Mouse (Mus musculus) C2C12 (cell line): ENCODE measurements around the gene Cfap300. TPM values are rescaled to one million over a fixed set of nuclear protein-coding genes. Genes with fewer than 3 reads are reported as not detected.

Source experiments
- H3K27me3 ChIP-seq: one replicate; pipeline ENCODE4 v1.6.1; 2011; ENCODE audit not compliant: control insufficient read depth, insufficient read depth, insufficient read length
- H3K36me3 ChIP-seq: one replicate; pipeline ENCODE4 v1.6.1; 2011; ENCODE audit not compliant: control insufficient read depth, insufficient read depth
- H3K4me3 ChIP-seq: one replicate; pipeline ENCODE4 v1.5.1; 2011; ENCODE audit warnings: mild to moderate bottlenecking, control low read depth; ENCODE audit not compliant: poor library complexity, insufficient read depth, severe bottlenecking
- H3K79me2 ChIP-seq: one replicate; pipeline ENCODE4 v1.6.1; 2011; ENCODE audit not compliant: control insufficient read depth, insufficient read depth
- H3K79me3 ChIP-seq: one replicate; pipeline ENCODE4 v1.6.1; 2011; ENCODE audit warnings: low read depth, control low read depth
- H3ac ChIP-seq: one replicate; pipeline ENCODE3; 2011; ENCODE audit warnings: low read depth; ENCODE audit not compliant: control insufficient read depth, insufficient read length
- CEBPB ChIP-seq: IDR thresholded peaks from one replicate; pipeline ENCODE4 v1.6.1; 2011; ENCODE audit warnings: low read depth, mild to moderate bottlenecking, control low read depth, moderate library complexity
- CTCF ChIP-seq: IDR thresholded peaks from one replicate; pipeline ENCODE4 v1.5.1; 2011; ENCODE audit not compliant: control insufficient read depth, insufficient read depth, insufficient read length
- FOSL1 ChIP-seq: IDR thresholded peaks from one replicate; pipeline ENCODE4 v1.8.0; 2011; ENCODE audit warnings: mild to moderate bottlenecking, low read length; ENCODE audit not compliant: poor library complexity, insufficient read depth, severe bottlenecking
- MAX ChIP-seq: IDR thresholded peaks from one replicate; pipeline ENCODE4 v1.6.1; 2011; ENCODE audit warnings: mild to moderate bottlenecking, control low read depth
- MYOD1 ChIP-seq: IDR thresholded peaks from one replicate; pipeline ENCODE4 v1.6.1; 2011; ENCODE audit warnings: low read depth; ENCODE audit not compliant: control insufficient read depth, insufficient read length
- MYOG ChIP-seq: IDR thresholded peaks from one replicate; pipeline ENCODE4 v1.6.1; 2011; ENCODE audit not compliant: control insufficient read depth, insufficient read length; ENCODE audit errors: extremely low read depth
- USF1 ChIP-seq: IDR thresholded peaks from one replicate; pipeline ENCODE4 v1.6.1; 2011; ENCODE audit warnings: low read depth, mild to moderate bottlenecking, control low read depth, moderate library complexity
- polyA plus RNA-seq: library from polyadenylated mRNA; unstranded; fragments of >200 nt; fragmentation: generic; extraction: Trizol; gene quantifications from one replicate; pipeline ENCODE4 v1.2.1, GENCODE M21; 2012; ENCODE audit warnings: missing spikeins

Gene Cfap300
- polyA plus RNA-seq, 1 experiment: 0.85 TPM

GRCm38 (mm10) chr9:7992651-7993050 lies 50.0 kb downstream of the Cfap300 start:
- Histone ChIP-seq H3K36me3 (peaks cover 34% of the 10 kb centered on the region), H3K79me2 (peaks cover 100% of the 10 kb centered on the region), H3K79me3 (peaks cover 85% of the 10 kb centered on the region), H3ac (no peak overlapping the region), H3K27me3 (no peaks in the 10 kb centered on the region), H3K4me3 (no peak overlapping the region)
- no peak for TF ChIP-seq FOSL1
- TF ChIP-seq CTCF: no peak
- no peak for TF ChIP-seq MAX
- TF ChIP-seq USF1: no peak
- TF ChIP-seq MYOG: no peak
- no peak for TF ChIP-seq CEBPB
- TF ChIP-seq MYOD1: no peak

- no peak overlapping the region for H3ac ChIP-seq
- no peak overlapping the region for H3K4me3 ChIP-seq
- no peaks in the 10 kb centered on the region for H3K27me3 ChIP-seq
- H3K36me3 ChIP-seq: peaks cover 32% of the 10 kb centered on the region
- H3K79me2 ChIP-seq: peaks cover 100% of the 10 kb centered on the region
- no peak for TF ChIP-seq MYOD1
- peaks cover 87% of the 10 kb centered on the region for H3K79me3 ChIP-seq
Observed at GRCm38 (mm10) chr9:7990897-7991296, 51.7 kb downstream of the Cfap300 start.

GRCm38 (mm10) chr9:7987119-7987518 lies 55.5 kb downstream of the Cfap300 start:
- H3K79me2 ChIP-seq: peaks cover 100% of the 10 kb centered on the region
- TF ChIP-seq FOSL1 (no peak), CTCF (no peak), MAX (no peak), MYOG (no peak), CEBPB (no peak), USF1 (no peak), MYOD1 (no peak)
- no peak overlapping the region for H3K4me3 ChIP-seq
- H3K27me3 ChIP-seq: no peaks in the 10 kb centered on the region
- no peak overlapping the region for H3ac ChIP-seq
- peaks cover 20% of the 10 kb centered on the region for H3K36me3 ChIP-seq
- peaks cover 89% of the 10 kb centered on the region for H3K79me3 ChIP-seq

- H3ac ChIP-seq: no peak overlapping the region
- peaks cover 100% of the 10 kb centered on the region for H3K79me2 ChIP-seq
- no peaks in the 10 kb centered on the region for H3K27me3 ChIP-seq
- H3K79me3 ChIP-seq: peaks cover 90% of the 10 kb centered on the region
- TF ChIP-seq FOSL1 (no peak), MYOD1 (no peak), MYOG (no peak), CEBPB (no peak), MAX (no peak), USF1 (no peak), CTCF (no peak)
- H3K36me3 ChIP-seq: peaks cover 15% of the 10 kb centered on the region
- no peak overlapping the region for H3K4me3 ChIP-seq
Observed at GRCm38 (mm10) chr9:7984287-7984686, 58.3 kb downstream of the Cfap300 start.

- Histone ChIP-seq H3K27me3 (no peaks in the 10 kb centered on the region), H3ac (no peak overlapping the region), H3K4me3 (no peak overlapping the region), H3K36me3 (peaks cover 15% of the 10 kb centered on the region), H3K79me2 (peaks cover 100% of the 10 kb centered on the region), H3K79me3 (peaks cover 90% of the 10 kb centered on the region)
- no peak for TF ChIP-seq CTCF
- no peak for TF ChIP-seq CEBPB
- no peak for TF ChIP-seq MYOD1
- no peak for TF ChIP-seq MYOG
- no peak for TF ChIP-seq FOSL1
- no peak for TF ChIP-seq MAX
- TF ChIP-seq USF1: no peak
Observed at GRCm38 (mm10) chr9:7983665-7984064, 59.0 kb downstream of the Cfap300 start.

- H3K27me3 ChIP-seq: no peaks in the 10 kb centered on the region
- H3K79me2 ChIP-seq: peaks cover 100% of the 10 kb centered on the region
- H3K79me3 ChIP-seq: peaks cover 87% of the 10 kb centered on the region
- H3K36me3 ChIP-seq: peaks cover 8% of the 10 kb centered on the region
- H3K4me3 ChIP-seq: no peak overlapping the region
- H3ac ChIP-seq: no peak overlapping the region
- no peak for TF ChIP-seq CTCF
- TF ChIP-seq USF1: no peak
- TF ChIP-seq FOSL1: no peak
- no peak for TF ChIP-seq CEBPB
- TF ChIP-seq MYOD1: no peak
- TF ChIP-seq MYOG: no peak
- TF ChIP-seq MAX: no peak
Observed at GRCm38 (mm10) chr9:7980162-7980561, 62.5 kb downstream of the Cfap300 start.
